Mouse (Mus musculus): Measurements from ENCODE around the gene Slc7a15. TPM values are rescaled to one million over a fixed set of nuclear protein-coding genes. Genes with fewer than 3 reads are reported as not detected.

Gene Slc7a15
- total RNA-seq, 1 experiment from 2014 or later = not detected

DNA sequence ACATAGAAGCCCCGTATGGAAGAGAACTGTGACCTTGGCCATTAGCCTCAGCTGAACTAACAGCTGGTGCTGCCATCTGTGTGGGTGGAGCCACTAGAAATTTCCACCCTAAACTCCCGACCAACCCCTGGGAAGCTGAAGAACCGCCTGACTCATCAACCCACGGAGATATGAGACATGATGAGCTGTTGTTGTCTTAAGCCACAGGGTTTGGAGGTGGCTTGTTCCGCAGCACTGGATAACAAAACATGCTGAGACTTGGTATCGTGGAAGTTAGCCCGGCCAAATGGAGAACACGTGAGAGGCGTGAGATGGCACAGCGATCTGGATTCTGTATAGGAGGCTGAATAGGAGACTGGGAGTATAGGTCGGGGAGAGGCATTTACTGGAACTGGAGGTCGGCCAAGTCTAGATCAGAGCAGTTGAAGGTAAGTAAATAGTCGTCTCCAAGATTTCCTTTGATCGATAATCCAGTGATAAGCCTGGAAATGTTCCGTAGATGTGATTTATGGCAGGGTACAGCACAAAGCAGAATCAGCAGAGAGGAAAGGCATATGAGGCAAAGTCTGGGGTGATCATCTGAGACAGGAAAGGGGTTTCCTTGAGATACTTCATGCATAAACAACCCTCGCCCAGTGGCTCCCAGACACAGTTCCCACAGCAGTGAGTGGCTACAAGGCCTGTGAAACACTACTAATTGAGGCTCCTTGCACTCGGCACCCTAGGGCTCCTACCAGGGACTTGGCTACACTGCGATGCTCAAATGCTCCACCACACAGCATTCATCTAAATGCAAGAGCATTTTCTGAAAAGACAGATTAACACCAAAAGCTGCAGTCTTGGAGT, 87.6 kb downstream of the Slc7a15 start:
- ATAC-seq (replicated peaks; ENCODE audit: low read depth, poor library complexity, severe bottlenecking) = peak; percentile 25; the same call in 1 of the 2 replicates

DNA sequence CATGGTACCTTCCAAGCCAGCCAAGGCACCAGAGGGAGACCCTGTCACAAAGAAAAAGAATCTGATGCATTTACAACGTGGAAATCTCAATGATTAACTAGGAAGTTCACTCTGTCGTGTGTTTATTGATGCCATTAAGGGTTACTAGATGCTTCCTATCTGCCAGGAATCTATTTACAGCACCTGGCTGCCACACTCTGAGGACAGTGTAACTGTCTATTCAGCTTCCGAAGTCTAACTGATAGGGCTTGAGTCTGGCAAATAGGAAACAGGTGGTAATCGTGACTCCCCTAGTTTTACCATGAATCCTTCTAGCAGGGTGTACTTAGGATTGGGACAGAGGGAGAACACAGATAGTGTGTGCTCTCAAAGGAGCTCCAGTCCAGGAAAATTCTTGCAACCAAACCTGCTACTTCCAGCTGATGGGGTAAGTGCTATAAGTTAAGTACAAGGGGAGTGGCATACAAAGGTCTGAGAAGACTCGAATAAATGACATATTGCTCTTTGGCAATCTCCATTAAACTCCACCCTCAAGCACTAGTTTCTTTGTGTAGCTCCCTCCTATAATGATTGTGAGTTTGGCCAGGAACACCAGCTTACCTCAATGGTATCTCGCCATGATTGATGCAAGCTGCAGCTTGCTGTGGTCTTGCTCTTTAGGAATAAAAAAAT, 88.4 kb downstream of the Slc7a15 start:
- 0 out of 2 replicates have a peak, but pooled peaks have one; percentile 24 for ATAC-seq (replicated peaks; ENCODE audit: low read depth, poor library complexity, severe bottlenecking)

- no peak for ATAC-seq (replicated peaks; ENCODE audit: low read depth, poor library complexity, severe bottlenecking)
Measured at GRCm38 (mm10) chr12:8509693-8510092, 89.2 kb downstream of the Slc7a15 start.

- ATAC-seq (replicated peaks; ENCODE audit: low read depth, poor library complexity, severe bottlenecking) = peak; percentile 46
Measured at GRCm38 (mm10) chr12:8506954-8507707, 91.7 kb downstream of the Slc7a15 start.

- no peak for ATAC-seq (replicated peaks; ENCODE audit: low read depth, poor library complexity, severe bottlenecking)
Measured at GRCm38 (mm10) chr12:8504131-8504530, 94.7 kb downstream of the Slc7a15 start.

GRCm38 (mm10) chr12:8502546-8502945, 96.3 kb downstream of the Slc7a15 start:
- no peak for ATAC-seq (replicated peaks; ENCODE audit: low read depth, poor library complexity, severe bottlenecking)

DNA sequence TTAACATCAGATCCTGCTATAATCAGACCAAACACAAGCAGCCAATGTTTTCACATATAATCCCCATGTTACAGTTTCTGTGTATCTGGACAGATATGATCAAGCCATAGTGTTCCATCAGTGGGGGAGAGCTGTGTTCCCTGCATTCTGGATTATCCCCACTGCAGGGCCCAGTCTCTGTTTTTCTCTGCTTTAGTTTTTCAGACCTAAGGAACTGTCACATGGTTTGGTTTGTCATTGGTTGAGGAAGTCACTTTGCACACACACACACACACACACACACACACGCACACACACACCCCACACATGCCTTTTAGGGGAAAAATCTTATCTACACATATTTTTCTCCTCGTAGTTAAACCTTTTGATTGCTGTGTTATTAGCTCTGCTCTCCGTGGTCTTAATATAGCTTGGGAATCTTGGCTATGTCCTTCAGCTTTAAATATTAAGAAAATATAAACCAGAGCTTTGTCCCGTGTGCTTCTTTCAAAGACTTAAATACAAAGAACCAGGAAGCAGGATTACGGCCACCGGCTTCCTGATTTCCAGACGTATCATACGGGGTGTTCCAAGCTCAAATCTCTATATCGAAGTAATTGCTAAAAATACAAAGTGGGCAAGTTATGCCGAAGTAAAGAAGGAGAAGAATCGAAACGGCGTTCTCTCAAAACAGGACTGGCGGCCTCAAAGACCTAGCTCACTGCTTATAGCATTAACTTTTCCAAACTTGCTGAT, 97.1 kb downstream of the Slc7a15 start:
- ATAC-seq (replicated peaks; ENCODE audit: low read depth, poor library complexity, severe bottlenecking) = no peak

GRCm38 (mm10) chr12:8500597-8501570, 98.0 kb downstream of the Slc7a15 start:
- ATAC-seq (replicated peaks; ENCODE audit: low read depth, poor library complexity, severe bottlenecking) = no peak

DNA sequence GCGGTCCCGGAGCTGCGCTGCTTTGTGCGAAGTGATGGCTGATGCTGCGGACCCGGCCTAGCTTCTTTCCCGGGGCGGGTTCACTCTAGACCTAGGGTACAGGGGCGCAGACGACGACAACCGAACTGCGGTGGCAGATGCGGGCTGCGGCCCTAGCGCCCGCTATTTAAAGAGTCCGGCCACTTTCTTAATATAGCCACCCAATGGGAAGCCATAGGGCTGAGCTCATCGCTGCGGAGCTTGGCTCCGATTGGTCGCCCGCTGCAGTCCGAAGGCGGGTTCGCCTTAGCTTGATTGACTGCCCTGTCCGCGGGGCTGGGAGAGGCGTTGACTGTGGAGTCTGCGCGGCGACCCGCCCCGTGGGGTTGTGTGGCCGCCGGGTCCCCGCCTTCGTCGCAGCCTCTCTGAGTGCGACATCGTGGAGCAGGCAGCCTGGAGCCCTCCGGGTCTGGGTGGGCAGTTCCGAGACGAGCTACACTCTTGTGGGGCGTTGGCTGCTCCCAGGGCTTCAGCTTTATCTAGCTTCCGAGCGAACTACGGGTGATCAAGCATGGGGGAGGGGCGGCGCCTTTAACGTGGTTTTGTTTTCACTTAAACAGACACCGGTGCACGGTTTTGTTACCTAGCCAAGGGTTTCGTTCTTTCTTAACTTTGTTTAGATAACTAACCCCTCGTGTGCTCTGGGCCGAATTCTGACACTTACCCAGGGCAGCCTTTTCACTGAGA, 98.8 kb downstream of the Slc7a15 start, which contains the start of gene Rhob:
Gene Rhob, minus strand, starts transcription at position 139 of the 726 bp plus-strand sequence.
- ATAC-seq (replicated peaks; ENCODE audit: low read depth, poor library complexity, severe bottlenecking) = peak; percentile 79

GRCm38 (mm10) chr12:8499001-8499870, 99.6 kb downstream of the Slc7a15 start:
- ATAC-seq (replicated peaks; ENCODE audit: low read depth, poor library complexity, severe bottlenecking) = peak; percentile 23

DNA sequence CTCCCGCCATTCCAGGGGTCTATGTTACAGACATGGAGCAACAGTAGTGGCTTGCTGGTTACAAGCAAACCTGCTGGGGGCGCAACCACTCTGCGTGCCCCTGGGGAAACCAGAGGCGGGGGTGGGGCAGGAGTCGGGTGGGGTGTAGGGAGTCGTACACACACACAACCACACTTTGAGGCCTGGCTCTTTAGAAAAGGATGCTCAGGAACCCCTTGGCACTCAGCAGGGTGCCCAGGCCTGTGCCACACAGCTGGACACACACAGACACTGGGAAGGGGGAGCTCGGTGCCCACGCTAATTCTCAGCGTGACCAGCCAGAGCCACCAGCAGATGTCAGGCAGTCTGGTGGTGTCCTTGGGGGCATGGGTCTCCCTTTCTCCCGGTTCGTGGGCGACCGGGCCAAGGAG, 100.3 kb downstream of the Slc7a15 start:
- ATAC-seq (replicated peaks; ENCODE audit: low read depth, poor library complexity, severe bottlenecking) = no peak

- ATAC-seq (replicated peaks; ENCODE audit: low read depth, poor library complexity, severe bottlenecking) = no peak
Measured at GRCm38 (mm10) chr12:8498148-8498571, 100.7 kb downstream of the Slc7a15 start.

DNA sequence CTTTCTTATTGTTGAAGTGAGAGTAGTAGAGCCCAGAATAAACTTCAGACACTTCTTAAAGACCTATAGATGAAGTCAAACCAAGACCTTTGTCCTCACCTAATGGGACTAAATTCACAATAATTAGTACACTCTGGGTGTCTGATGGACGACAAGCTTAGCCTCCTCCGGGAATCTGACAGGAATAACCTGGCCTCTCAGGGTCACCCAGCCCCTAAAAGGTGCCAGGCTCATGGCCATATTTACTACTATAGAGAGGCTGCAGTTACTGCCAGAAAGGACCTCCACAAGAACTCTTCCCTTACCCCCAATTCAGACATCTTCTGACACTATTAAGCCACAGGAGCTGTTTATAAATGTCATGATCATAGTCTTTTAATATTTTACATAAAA, 101.6 kb downstream of the Slc7a15 start:
- ATAC-seq (replicated peaks; ENCODE audit: low read depth, poor library complexity, severe bottlenecking) = no peak

DNA sequence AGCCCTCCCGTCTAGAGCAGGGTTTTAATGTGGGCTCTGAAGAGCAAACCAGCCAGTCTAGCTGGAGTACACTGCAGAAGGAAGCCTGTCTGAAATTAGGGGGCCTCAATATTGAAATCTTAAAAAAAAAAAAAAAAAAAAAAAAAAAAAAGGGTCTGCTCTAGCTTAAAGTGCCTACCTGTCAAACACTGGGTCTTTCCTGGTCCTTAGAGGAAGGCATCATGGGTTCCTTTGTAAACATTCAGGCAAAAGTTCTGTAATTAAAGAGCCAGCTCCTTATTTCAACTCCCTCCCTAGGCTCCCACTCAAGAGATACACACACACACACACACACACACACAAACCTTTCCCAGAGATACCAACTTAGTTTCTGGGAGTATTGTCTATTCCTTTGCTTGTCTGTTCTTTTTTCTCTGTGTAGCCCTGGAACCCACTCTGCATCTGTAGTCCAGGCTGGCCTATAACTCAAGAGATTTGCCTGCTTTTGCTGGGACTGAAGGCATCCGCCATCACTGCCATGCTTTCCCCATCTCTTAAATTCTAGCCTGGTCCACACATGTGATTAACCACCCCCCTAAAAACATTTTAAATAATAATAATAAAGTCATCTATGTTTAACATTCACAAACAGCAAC, 102.1 kb downstream of the Slc7a15 start:
- ATAC-seq (replicated peaks; ENCODE audit: low read depth, poor library complexity, severe bottlenecking) = no peak

GRCm38 (mm10) chr12:8495881-8496678, 102.8 kb downstream of the Slc7a15 start:
- no peak for ATAC-seq (replicated peaks; ENCODE audit: low read depth, poor library complexity, severe bottlenecking)

- no peak for ATAC-seq (replicated peaks; ENCODE audit: low read depth, poor library complexity, severe bottlenecking)
Measured at GRCm38 (mm10) chr12:8494675-8495074, 104.2 kb downstream of the Slc7a15 start.

Data from common myeloid progenitor, adult 5-6 weeks (primary cell).